Mouse (Mus musculus) heart, embryonic 15.5 days (tissue): Measurements from ENCODE around the gene Ly86. TPM values are rescaled to one million over a fixed set of nuclear protein-coding genes. Genes with fewer than 3 reads are reported as not detected.

Experiments
- ATAC-seq: fragments of 200-750 bp; cut with Nextera tagmentation; replicated peaks from 2 replicates; pipeline ENCODE4 v1.8.0; 2017; ENCODE audit warnings: low read depth, moderate TSS enrichment; ENCODE audit not compliant: insufficient number of reproducible peaks, insufficient read depth, low FRiP score
- H3K27ac ChIP-seq: fragments of 300-500 bp; sonication (generic); 2 replicates; pipeline ENCODE4 v1.5.1; 2015; ENCODE audit warnings: mild to moderate bottlenecking, inconsistent platforms
- H3K27me3 ChIP-seq: fragments of 300-500 bp; sonication (generic); 2 replicates; pipeline ENCODE4 v1.6.1; 2015; ENCODE audit warnings: inconsistent platforms
- H3K36me3 ChIP-seq: fragments of 300-500 bp; sonication (generic); 2 replicates; pipeline ENCODE4 v1.6.1; 2015; ENCODE audit warnings: mild to moderate bottlenecking, inconsistent platforms
- H3K4me1 ChIP-seq: fragments of 300-500 bp; sonication (generic); replicated peaks from 2 replicates; pipeline ENCODE4 v1.6.1; 2015; ENCODE audit warnings: inconsistent platforms
- H3K4me2 ChIP-seq: fragments of 300-500 bp; sonication (generic); 2 replicates; pipeline ENCODE4 v1.6.1; 2015; ENCODE audit warnings: inconsistent platforms, mild to moderate bottlenecking, moderate library complexity
- H3K4me3 ChIP-seq: fragments of 300-500 bp; sonication (generic); 2 replicates; pipeline ENCODE4 v1.5.1; 2015; ENCODE audit warnings: mild to moderate bottlenecking, inconsistent platforms
- H3K9ac ChIP-seq: fragments of 300-500 bp; sonication (generic); 2 replicates; pipeline ENCODE4 v1.6.1; 2015; ENCODE audit warnings: mild to moderate bottlenecking, inconsistent platforms
- H3K9me3 ChIP-seq: fragments of 300-500 bp; sonication (generic); replicated peaks from 2 replicates; pipeline ENCODE4 v1.6.1; 2016; ENCODE audit warnings: inconsistent platforms
- WGBS: fragments of 180-500 bp; shearing (Covaris S2); methylation state at CpG from one replicate; pipeline ENCODE4 v1.1.7; 2015; ENCODE audit warnings: mixed read lengths; 5-methylcytosine and 5-hydroxymethylcytosine counted together
- polyA plus RNA-seq: library from polyadenylated mRNA; unstranded; fragments of >200 nt; fragmentation: Nextera tagmentation; extraction: Ambion mirVana; gene quantifications from 2 replicates; pipeline ENCODE4 v1.2.1, GENCODE M21; 2015

The Ly86 gene
- polyA plus RNA-seq, 1 experiment from 2014 or later: 7.1 TPM

- Histone ChIP-seq H3K9ac (no peak overlapping the region), H3K36me3 (no peaks in the 10 kb centered on the region)
Measured at GRCm38 (mm10) chr13:37402421-37402820, 57.4 kb downstream of the Ly86 start.

GRCm38 (mm10) chr13:37403708-37404107, 58.7 kb downstream of the Ly86 start:
- no peaks in the 10 kb centered on the region for H3K9me3 ChIP-seq
- H3K4me2 ChIP-seq: no peak overlapping the region
- ATAC-seq: no peak
- H3K9ac ChIP-seq: no peak overlapping the region
- no peaks in the 10 kb centered on the region for H3K4me1 ChIP-seq
- H3K27me3 ChIP-seq: no peaks in the 10 kb centered on the region
- 78% methylated on average over 2 of the region's 2 CpGs for WGBS
- no peak overlapping the region for H3K4me3 ChIP-seq
- H3K27ac ChIP-seq: no peak overlapping the region
- no peaks in the 10 kb centered on the region for H3K36me3 ChIP-seq

More at GRCm38 (mm10) chr13:37402421-37402820, 57.4 kb downstream of the Ly86 start:
- H3K4me2 ChIP-seq: no peak overlapping the region
- WGBS: 52% methylated on average over 3 of the region's 3 CpGs
- H3K4me1 ChIP-seq: no peaks in the 10 kb centered on the region
- no peak overlapping the region for H3K27ac ChIP-seq
- H3K4me3 ChIP-seq: no peak overlapping the region
- no peak for ATAC-seq
- no peaks in the 10 kb centered on the region for H3K27me3 ChIP-seq
- no peaks in the 10 kb centered on the region for H3K9me3 ChIP-seq

GRCm38 (mm10) chr13:37415696-37416095, 70.7 kb downstream of the Ly86 start:
- Histone ChIP-seq H3K36me3 (no peaks in the 10 kb centered on the region), H3K9me3 (no peaks in the 10 kb centered on the region), H3K27ac (no peak overlapping the region), H3K9ac (no peak overlapping the region), H3K4me3 (no peak overlapping the region), H3K4me1 (peaks cover 7% of the 10 kb centered on the region; the same call in 1 of the 2 replicates), H3K4me2 (no peak overlapping the region), H3K27me3 (no peaks in the 10 kb centered on the region)
- ATAC-seq: no peak
- 92% methylated on average over 1 of the region's 1 CpGs for WGBS

GRCm38 (mm10) chr13:37423416-37423815, 78.4 kb downstream of the Ly86 start:
- Histone ChIP-seq H3K4me1 (peaks cover 7% of the 10 kb centered on the region; the same call in 1 of the 2 replicates), H3K27ac (no peak overlapping the region), H3K4me3 (no peak overlapping the region), H3K9ac (no peak overlapping the region), H3K9me3 (no peaks in the 10 kb centered on the region), H3K4me2 (no peak overlapping the region), H3K36me3 (no peaks in the 10 kb centered on the region), H3K27me3 (no peaks in the 10 kb centered on the region)
- ATAC-seq: no peak
- 66% methylated on average over 6 of the region's 6 CpGs for WGBS

- no peak overlapping the region for H3K4me2 ChIP-seq
- no peak overlapping the region for H3K27ac ChIP-seq
- no peaks in the 10 kb centered on the region for H3K4me1 ChIP-seq
- no peak overlapping the region for H3K9ac ChIP-seq
- WGBS: 95% methylated on average over 6 of the region's 6 CpGs
- no peaks in the 10 kb centered on the region for H3K36me3 ChIP-seq
- no peak overlapping the region for H3K4me3 ChIP-seq
- no peaks in the 10 kb centered on the region for H3K27me3 ChIP-seq
- no peaks in the 10 kb centered on the region for H3K9me3 ChIP-seq
- no peak for ATAC-seq
Measured at GRCm38 (mm10) chr13:37424904-37425303, 79.9 kb downstream of the Ly86 start.

GRCm38 (mm10) chr13:37425406-37425805, 80.4 kb downstream of the Ly86 start:
- Histone ChIP-seq H3K4me3 (no peak overlapping the region), H3K9ac (no peak overlapping the region), H3K36me3 (no peaks in the 10 kb centered on the region), H3K4me2 (no peak overlapping the region), H3K9me3 (no peaks in the 10 kb centered on the region), H3K27ac (no peak overlapping the region), H3K27me3 (no peaks in the 10 kb centered on the region), H3K4me1 (no peaks in the 10 kb centered on the region)
- WGBS: 73% methylated on average over 3 of the region's 3 CpGs
- no peak for ATAC-seq

GRCm38 (mm10) chr13:37426578-37427336, 81.7 kb downstream of the Ly86 start:
- no peak overlapping the region for H3K4me2 ChIP-seq
- no peak overlapping the region for H3K4me3 ChIP-seq
- H3K4me1 ChIP-seq: no peaks in the 10 kb centered on the region
- 69% methylated on average over 12 of the region's 12 CpGs for WGBS
- H3K9ac ChIP-seq: no peak overlapping the region
- no peaks in the 10 kb centered on the region for H3K36me3 ChIP-seq
- H3K27me3 ChIP-seq: no peaks in the 10 kb centered on the region
- H3K27ac ChIP-seq: no peak overlapping the region
- H3K9me3 ChIP-seq: no peaks in the 10 kb centered on the region
- no peak for ATAC-seq

GRCm38 (mm10) chr13:37428496-37428895, 83.5 kb downstream of the Ly86 start:
- Histone ChIP-seq H3K9ac (no peak overlapping the region), H3K27me3 (no peaks in the 10 kb centered on the region), H3K4me2 (no peak overlapping the region), H3K4me3 (no peak overlapping the region), H3K4me1 (peaks cover 6% of the 10 kb centered on the region), H3K9me3 (no peaks in the 10 kb centered on the region), H3K36me3 (no peaks in the 10 kb centered on the region), H3K27ac (no peak overlapping the region)
- WGBS: 64% methylated on average over 3 of the region's 3 CpGs
- no peak for ATAC-seq

- H3K4me2 ChIP-seq: no peak overlapping the region
- H3K4me1 ChIP-seq: peaks cover 12% of the 10 kb centered on the region
- H3K27me3 ChIP-seq: no peaks in the 10 kb centered on the region
- no peaks in the 10 kb centered on the region for H3K9me3 ChIP-seq
- ATAC-seq: no peak
- 73% methylated on average over 8 of the region's 8 CpGs for WGBS
- H3K27ac ChIP-seq: no peak overlapping the region
- H3K9ac ChIP-seq: no peak overlapping the region
- H3K36me3 ChIP-seq: no peaks in the 10 kb centered on the region
- H3K4me3 ChIP-seq: no peak overlapping the region
Measured at GRCm38 (mm10) chr13:37429661-37430271, 84.8 kb downstream of the Ly86 start.

- Histone ChIP-seq H3K9ac (no peak overlapping the region), H3K9me3 (no peaks in the 10 kb centered on the region), H3K4me1 (peaks cover 14% of the 10 kb centered on the region), H3K4me3 (no peak overlapping the region), H3K27me3 (0 out of 2 replicates have a peak, but pooled peaks cover 3% of the 10 kb centered on the region), H3K4me2 (no peak overlapping the region), H3K36me3 (no peaks in the 10 kb centered on the region), H3K27ac (no peak overlapping the region)
- 92% methylated on average over 2 of the region's 2 CpGs for WGBS
- no peak for ATAC-seq
Measured at GRCm38 (mm10) chr13:37431707-37432106, 86.7 kb downstream of the Ly86 start.

- no peak for ATAC-seq
- 15% methylated on average over 4 of the region's 4 CpGs for WGBS
- 0 out of 2 replicates have a peak, but pooled peaks cover 3% of the 10 kb centered on the region for H3K27me3 ChIP-seq
Measured at GRCm38 (mm10) chr13:37432653-37433052, 87.6 kb downstream of the Ly86 start.

More at GRCm38 (mm10) chr13:37432653-37433052, 87.6 kb downstream of the Ly86 start:
- H3K9ac ChIP-seq: no peak overlapping the region
- no peaks in the 10 kb centered on the region for H3K36me3 ChIP-seq
- no peaks in the 10 kb centered on the region for H3K9me3 ChIP-seq
- no peak overlapping the region for H3K4me2 ChIP-seq
- peaks cover 14% of the 10 kb centered on the region for H3K4me1 ChIP-seq
- no peak overlapping the region for H3K4me3 ChIP-seq
- no peak overlapping the region for H3K27ac ChIP-seq
